Mouse (Mus musculus): ENCODE measurements around the gene Gm11938.

- TF ChIP-seq POLR2A (IDR thresholded peaks at IDR 0.05; ENCODE audit: control insufficient read depth, extremely low read depth, insufficient read depth, low read length, poor library complexity) (no peak), CTCF (IDR thresholded peaks at IDR 0.05; ENCODE audit: borderline replicate concordance, control insufficient read depth, extremely low read depth, insufficient read depth, low read length, poor library complexity) (no peak)
These were observed 19.8 kb downstream of the Gm11938 start, which contains the start of gene Krtap1-4 for GRCm38 (mm10) chr11:99583245-99583704.

Data from thymus, adult 2 months (tissue).